Mouse (Mus musculus) CH12F3 (cell line): ENCODE measurements around the gene Kcnn3.

ENCODE experiments used
- in situ Hi-C: fragments of 300-500 bp; cut with MboI; formaldehyde crosslinking; loops from 2 replicates; pipeline ENCODE4 v1.14.3; 2020; ENCODE audit warnings: low sequenced_read_pairs

The Kcnn3 gene

GRCm38 (mm10) chr3:89515444-89515843, 4.5 kb upstream of the Kcnn3 start:
- in situ Hi-C loops, result loop anchor here (10.0 kb wide), 1 partner anchor 159 kb away; no protein-coding TSS in a partner anchor

- in situ Hi-C loops, result loop anchor here (10.0 kb wide), 1 partner anchor 158 kb away; no protein-coding TSS in a partner anchor
These were observed 3.6 kb upstream of the Kcnn3 start for GRCm38 (mm10) chr3:89516321-89516720.

- in situ Hi-C loops, result no loop called here
These were observed 896 bp downstream of the Kcnn3 start for GRCm38 (mm10) chr3:89520618-89521502.

GRCm38 (mm10) chr3:89521503-89521854, 1.5 kb downstream of the Kcnn3 start:
- in situ Hi-C loops, result no loop called here

- in situ Hi-C loops, result no loop called here
These were observed 2.6 kb downstream of the Kcnn3 start for GRCm38 (mm10) chr3:89522450-89523128.

GRCm38 (mm10) chr3:89526298-89527090, 6.5 kb downstream of the Kcnn3 start:
- in situ Hi-C loops, result no loop called here

- in situ Hi-C loops, result no loop called here
These were observed 9.8 kb downstream of the Kcnn3 start for GRCm38 (mm10) chr3:89529796-89530195.

GRCm38 (mm10) chr3:89534566-89535097, 14.7 kb downstream of the Kcnn3 start:
- in situ Hi-C loops, result no loop called here

- in situ Hi-C loops, result no loop called here
These were observed 15.2 kb downstream of the Kcnn3 start for GRCm38 (mm10) chr3:89535147-89535546.

- in situ Hi-C loops, result no loop called here
These were observed 19.2 kb downstream of the Kcnn3 start for GRCm38 (mm10) chr3:89539036-89539739.

- in situ Hi-C loops, result no loop called here
These were observed 19.9 kb downstream of the Kcnn3 start for GRCm38 (mm10) chr3:89539740-89540370.

- in situ Hi-C loops, result no loop called here
These were observed 20.4 kb downstream of the Kcnn3 start for GRCm38 (mm10) chr3:89540371-89540743.

GRCm38 (mm10) chr3:89546951-89547350, 27.0 kb downstream of the Kcnn3 start:
- in situ Hi-C loops, result no loop called here

GRCm38 (mm10) chr3:89548805-89549204, 28.8 kb downstream of the Kcnn3 start:
- in situ Hi-C loops, result no loop called here

GRCm38 (mm10) chr3:89549488-89549887, 29.5 kb downstream of the Kcnn3 start:
- in situ Hi-C loops, result no loop called here

- in situ Hi-C loops, result no loop called here
These were observed 31.9 kb downstream of the Kcnn3 start for GRCm38 (mm10) chr3:89551880-89552279.

- in situ Hi-C loops, result no loop called here
These were observed 33.5 kb downstream of the Kcnn3 start for GRCm38 (mm10) chr3:89553432-89553831.

- in situ Hi-C loops, result no loop called here
These were observed 34.0 kb downstream of the Kcnn3 start for GRCm38 (mm10) chr3:89553946-89554345.

GRCm38 (mm10) chr3:89554587-89554986, 34.6 kb downstream of the Kcnn3 start:
- in situ Hi-C loops, result no loop called here

GRCm38 (mm10) chr3:89557811-89558210, 37.8 kb downstream of the Kcnn3 start:
- in situ Hi-C loops, result no loop called here
